Mouse (Mus musculus) thymus, postnatal 14 days (tissue): ENCODE data around the gene Xrcc2.

Experiments used
- DNase-seq: peaks from one replicate; pipeline ENCODE4 v3.0.0; 2021

The Xrcc2 gene

DNA sequence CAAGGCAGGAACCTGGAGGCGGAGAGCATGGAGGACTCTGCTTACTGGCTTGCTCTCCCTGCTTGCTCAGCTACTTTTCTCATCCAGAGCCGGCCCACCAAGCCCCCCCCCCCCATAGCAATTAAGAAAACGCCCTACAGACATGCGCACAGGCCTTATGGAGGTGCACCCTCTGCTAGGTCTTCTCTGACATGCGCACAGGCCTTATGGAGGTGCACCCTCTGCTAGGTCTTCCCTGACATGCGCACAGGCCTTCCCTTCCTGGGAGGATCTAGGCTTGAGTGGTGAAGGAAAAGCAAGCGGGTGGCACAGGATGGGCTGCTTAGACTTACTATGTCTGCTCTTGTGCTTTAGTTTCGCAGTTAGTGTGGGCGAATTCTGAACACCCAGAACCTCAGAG, 37.3 kb downstream of the Xrcc2 start:
- DNase-seq, result no peak

DNA sequence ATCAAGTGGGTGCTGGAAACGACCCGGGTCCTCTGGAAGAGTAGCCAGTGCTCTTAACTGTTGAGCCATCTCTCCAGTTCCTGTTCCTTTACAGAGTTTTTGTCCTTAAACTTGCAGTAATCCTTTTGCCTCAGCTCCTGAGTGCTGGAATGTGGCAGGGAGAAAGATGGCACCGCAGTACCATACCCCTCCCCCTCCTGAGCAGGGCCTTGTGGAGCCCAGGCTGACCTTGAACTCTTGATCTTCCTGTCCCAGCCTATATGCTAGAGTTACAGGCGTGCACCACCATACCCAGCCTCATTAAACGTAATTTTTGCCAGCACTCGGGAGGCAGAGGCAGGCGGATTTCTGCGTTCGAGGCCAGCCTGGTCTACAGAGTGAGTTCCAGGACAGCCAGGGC, 38.9 kb downstream of the Xrcc2 start:
- no peak for DNase-seq

DNA sequence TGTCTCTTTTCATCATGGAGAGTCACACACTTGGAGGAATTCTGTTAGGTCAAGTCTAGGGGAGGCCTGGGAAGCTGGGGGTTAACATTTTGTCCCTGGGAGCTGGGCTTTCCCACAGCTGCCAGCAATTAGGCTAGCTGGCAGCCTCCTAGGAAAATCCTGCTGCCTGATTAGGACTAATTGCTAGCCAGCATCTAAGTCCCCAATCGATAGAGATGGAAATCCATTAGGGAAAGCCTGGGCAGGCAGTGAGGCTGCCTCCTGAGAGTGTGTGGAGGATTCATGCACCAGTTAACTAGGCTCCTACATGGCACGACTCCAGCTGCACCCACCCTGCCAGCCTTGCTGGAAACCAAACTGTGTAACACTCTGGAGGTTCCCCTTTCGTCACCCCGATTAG, 39.5 kb downstream of the Xrcc2 start:
- DNase-seq, result no peak

DNA sequence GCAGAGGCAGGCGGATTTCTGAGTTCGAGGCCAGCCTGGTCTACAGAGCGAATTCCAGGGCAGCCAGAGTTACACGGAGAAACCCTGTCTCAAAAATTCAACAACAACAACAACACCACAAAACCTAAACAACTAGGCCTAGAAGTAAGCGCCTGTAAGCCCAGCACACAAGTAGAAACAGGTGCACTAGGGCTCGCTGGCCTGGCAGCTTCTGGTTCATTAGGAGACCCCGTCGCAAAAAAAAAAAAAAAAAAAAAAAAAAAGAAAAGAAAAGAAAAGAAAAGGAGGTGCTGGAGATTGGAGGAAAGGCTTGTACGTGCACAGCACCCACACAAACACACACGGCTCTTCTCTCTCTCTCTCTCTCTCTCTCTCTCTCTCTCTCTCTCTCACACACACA, 40.1 kb downstream of the Xrcc2 start:
- DNase-seq, result no peak

DNA sequence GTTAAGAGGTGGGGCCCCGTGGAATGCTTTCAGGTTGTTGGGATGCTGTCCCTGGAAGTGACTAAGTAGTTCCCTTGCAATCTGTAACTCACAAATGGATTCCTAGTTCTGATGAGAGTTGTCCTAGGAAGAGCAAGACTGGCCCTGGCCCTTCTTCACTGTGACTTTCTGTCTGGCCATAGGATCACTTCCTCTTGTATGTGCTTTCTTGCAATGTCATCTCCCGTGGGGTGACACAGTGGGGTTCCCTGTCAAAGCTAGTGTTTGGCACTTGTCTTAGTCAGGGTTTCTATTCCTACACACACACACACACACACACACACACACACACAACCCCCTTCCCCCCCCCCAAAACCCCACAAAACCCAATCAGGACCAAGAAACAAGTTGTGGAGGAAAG, 42.5 kb downstream of the Xrcc2 start:
- DNase-seq, result no peak

DNA sequence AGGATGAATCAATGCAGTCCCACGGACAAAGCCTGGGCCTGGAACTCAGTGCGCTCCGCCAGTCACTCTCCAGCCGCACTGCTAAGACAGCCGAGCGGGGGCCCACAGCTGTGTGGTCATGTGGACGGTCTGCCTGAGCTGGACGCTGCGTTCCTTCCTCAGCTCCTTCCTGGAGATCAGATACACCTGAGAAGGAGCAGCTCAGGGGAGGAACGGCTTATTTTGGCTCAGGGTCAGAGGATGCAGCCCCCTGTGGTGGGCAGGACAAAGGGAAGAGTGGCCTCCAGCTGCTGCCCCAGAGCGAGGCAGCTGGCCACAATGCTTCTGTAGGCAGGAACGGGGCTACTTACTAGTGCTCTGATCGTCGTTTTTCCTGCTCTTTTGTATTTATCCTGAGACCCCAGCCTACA, 51.0 kb downstream of the Xrcc2 start:
- no peak for DNase-seq

DNA sequence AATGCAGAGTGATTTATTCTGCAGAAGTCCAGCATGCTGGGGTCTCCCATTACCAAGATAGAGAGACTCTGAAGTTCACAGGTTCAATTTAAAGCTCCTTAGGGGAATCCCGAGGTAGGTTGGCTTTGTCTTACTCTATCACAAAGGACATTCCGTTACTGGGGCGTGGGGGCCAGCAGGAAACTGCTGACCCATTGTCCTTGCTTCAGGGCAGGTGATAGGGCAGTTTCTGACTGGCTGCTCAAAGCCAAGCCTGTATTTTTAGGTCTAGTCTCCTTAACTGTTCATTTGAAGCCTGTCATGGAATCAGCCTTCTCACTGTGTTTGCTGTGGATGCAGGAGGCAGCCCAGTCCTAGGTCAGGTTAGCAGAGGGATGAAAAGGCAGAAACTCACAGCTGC, 52.2 kb downstream of the Xrcc2 start:
- no peak for DNase-seq

DNA sequence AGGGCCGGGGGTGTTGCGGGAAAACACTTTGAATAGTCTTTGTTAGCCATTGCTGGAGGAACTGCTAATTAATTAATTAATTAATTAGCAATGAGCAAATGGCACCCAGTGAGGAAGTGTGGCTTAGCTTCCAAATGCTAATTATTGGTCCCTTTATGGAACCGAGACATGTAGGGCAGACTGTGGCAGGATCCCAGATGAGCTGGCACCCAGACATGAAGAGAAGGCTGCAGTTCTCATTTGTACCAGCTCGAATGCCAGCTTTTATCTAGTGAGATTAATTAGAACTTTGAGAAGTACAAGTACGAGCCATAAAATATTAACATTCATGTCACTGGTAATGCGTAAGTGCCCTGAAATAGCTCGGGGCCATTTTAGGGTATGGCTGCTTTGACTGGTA, 53.2 kb downstream of the Xrcc2 start:
- DNase-seq, result no peak

DNA sequence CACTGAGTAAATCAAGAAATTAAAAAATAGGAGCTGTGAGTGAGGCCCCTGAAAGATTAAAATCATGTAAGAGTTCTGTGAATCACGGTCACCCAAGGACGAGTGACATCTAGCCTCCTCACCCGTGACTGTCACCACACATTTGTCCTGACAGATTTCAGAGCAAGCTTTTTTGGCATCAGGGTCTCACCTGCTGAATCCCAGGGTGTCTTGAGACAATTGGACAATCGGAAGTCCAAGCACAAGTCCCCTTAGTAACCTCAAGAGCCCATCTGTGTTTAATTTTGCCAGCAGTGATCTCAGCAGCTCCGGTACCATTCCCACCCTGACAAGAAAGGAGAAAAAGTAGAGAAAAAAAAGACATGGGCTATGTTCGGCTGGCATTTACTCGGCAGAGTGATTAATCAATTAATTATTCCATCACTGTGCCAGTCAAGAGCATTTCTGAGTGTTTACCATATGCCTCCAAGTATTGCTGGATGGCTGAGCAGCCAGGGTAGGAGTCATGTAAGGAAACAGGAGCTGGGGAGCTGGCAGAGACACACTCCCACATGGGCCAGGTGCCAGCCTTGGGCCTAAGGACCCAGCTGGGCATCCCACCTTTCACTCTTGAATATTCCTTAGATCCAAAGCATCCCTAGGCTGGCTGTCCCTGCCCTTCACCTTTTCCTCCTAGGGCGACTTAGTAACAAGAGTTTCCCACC, 59.8 kb downstream of the Xrcc2 start:
- no peak for DNase-seq

DNA sequence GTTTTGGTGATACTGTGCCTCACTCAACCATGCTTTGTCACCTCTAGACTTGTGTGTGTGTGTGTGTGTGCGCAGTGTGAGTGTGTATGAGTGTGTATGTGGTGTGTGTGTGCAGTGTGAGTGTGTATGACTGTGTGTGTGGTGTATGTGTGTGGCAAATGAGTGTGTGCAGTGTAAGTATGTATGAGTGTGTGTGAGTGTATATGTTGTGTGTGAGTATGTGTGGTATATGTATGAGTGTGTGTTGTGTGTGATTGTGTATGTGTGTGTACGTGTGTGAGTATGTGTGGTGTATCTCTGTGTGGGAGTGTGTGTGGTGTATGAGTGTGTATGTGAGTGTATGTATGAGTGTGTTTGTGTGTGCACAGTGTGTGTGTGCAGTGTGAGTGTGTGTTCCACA, 61.1 kb downstream of the Xrcc2 start:
- DNase-seq, result no peak

DNA sequence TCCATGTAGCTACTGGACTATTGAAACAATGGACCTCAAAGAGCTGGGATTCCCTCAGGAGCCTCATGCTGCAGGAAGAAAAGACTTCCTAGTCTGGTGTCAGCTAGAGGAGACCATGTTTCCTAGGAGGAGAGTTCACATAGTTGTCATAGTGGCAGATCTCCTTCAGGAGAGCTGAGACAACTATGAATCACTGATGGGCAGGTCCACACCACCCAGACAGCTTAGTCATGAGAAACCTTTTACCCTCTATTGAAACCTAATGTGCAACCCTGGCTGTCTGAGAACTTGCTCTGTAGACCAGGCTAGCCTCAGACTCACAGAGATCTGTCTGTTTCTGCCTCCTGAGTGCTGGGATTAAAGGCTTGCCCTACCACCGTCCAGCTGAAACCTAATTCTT, 62.9 kb downstream of the Xrcc2 start:
- no peak for DNase-seq
